Mouse (Mus musculus) heart, adult 10 weeks (tissue): Measurements from ENCODE around the gene Atg13. TPM values are rescaled to one million over a fixed set of nuclear protein-coding genes. Genes with fewer than 3 reads are reported as not detected.

Experiments used
- polyA plus RNA-seq: library from polyadenylated mRNA; stranded (reverse); fragments of 350-450 nt; fragmentation: Illumina TruSeq; extraction: RNeasy Lipid Tissue Mini Kit (QIAGEN cat#74804); gene quantifications from one replicate; pipeline ENCODE4 v1.2.3, GENCODE M21; 2014; ENCODE audit warnings: low read depth, low replicate concordance

Atg13 gene
- 54.0 TPM for polyA plus RNA-seq

GRCm38 (mm10) chr2:91710272-91711234 lies at the start of gene Atg13, which contains the start of gene Harbi1:
TSS of gene Atg13 (minus strand) at chr2:91710576.
TSS of gene Harbi1 (plus strand) at chr2:91710852.

GRCm38 (mm10) chr2:91729971-91730821 lies 19.8 kb upstream of the Atg13 start, which contains the start of gene Ambra1:
TSS of gene Ambra1 (plus strand) at chr2:91730134.

GRCm38 (mm10) chr2:91649553-91650359 lies 60.6 kb downstream of the Atg13 start, which contains the start of the genes Zfp408 and Arhgap1:
TSS of gene Zfp408 (minus strand) at chr2:91649791.
TSS of gene Arhgap1 (plus strand) at chr2:91649860.

GRCm38 (mm10) chr2:91636229-91636628 lies 74.1 kb downstream of the Atg13 start, which contains the start of gene F2:
TSS of gene F2 (minus strand) at chr2:91636414.

Other genes with a start within 250 kb of the Atg13 start
- 23.9 TPM for gene Ckap5, start 183.8 kb downstream of the Atg13 start, polyA plus RNA-seq
- gene F2, start 74.2 kb downstream of the Atg13 start, polyA plus RNA-seq: 0.52 TPM
- gene Zfp408, start 60.8 kb downstream of the Atg13 start, polyA plus RNA-seq: 4.2 TPM
- gene Arhgap1, start 60.7 kb downstream of the Atg13 start, polyA plus RNA-seq: 28.1 TPM
- gene Harbi1, start 276 bp upstream of the Atg13 start, polyA plus RNA-seq: 9.1 TPM
- 13.8 TPM for gene Ambra1, start 19.6 kb upstream of the Atg13 start, polyA plus RNA-seq
- not detected for gene Chrm4, start 216.7 kb upstream of the Atg13 start, polyA plus RNA-seq
- 6.4 TPM for gene Mdk, start 221.7 kb upstream of the Atg13 start, polyA plus RNA-seq
- gene Gm9821, start 235.1 kb upstream of the Atg13 start, polyA plus RNA-seq: not detected